Mouse (Mus musculus) kidney, adult 10 weeks (tissue): ENCODE measurements around the gene Map7d1. TPM values are rescaled to one million over a fixed set of nuclear protein-coding genes. Genes with fewer than 3 reads are reported as not detected.

Experiments used
- polyA plus RNA-seq: library from polyadenylated mRNA; stranded (reverse); fragments of 350-450 nt; fragmentation: Illumina TruSeq; extraction: RNeasy Lipid Tissue Mini Kit (QIAGEN cat#74804); gene quantifications from one replicate; pipeline ENCODE4 v1.2.3, GENCODE M21; 2014; ENCODE audit warnings: low read depth, low replicate concordance

The Map7d1 gene
- polyA plus RNA-seq = 1.0 TPM

GRCm38 (mm10) chr4:126256131-126256791, at the start of gene Map7d1:
Gene Map7d1, minus strand, starts transcription at chr4:126256343.

GRCm38 (mm10) chr4:126286492-126286891, 30.3 kb upstream of the Map7d1 start, which contains the start of gene Col8a2:
Gene Col8a2, plus strand, starts transcription at chr4:126286793.

GRCm38 (mm10) chr4:126262119-126262807, 6.1 kb upstream of the Map7d1 start, which contains the start of gene Trappc3:
Gene Trappc3, plus strand, starts transcription at chr4:126262325.

GRCm38 (mm10) chr4:126202303-126203181, 53.6 kb downstream of the Map7d1 start, which contains the start of gene Thrap3:
Gene Thrap3, minus strand, starts transcription at chr4:126202760.

Other genes with a start within 250 kb of the Map7d1 start
- gene Csf3r, start 231.8 kb downstream of the Map7d1 start, polyA plus RNA-seq = not detected
- 106 TPM for gene Mrps15, start 209.4 kb downstream of the Map7d1 start, polyA plus RNA-seq
- 0.93 TPM for gene Oscp1, start 197.8 kb downstream of the Map7d1 start, polyA plus RNA-seq
- 3.7 TPM for gene Lsm10, start 159.7 kb downstream of the Map7d1 start, polyA plus RNA-seq
- gene Stk40, start 152.4 kb downstream of the Map7d1 start, polyA plus RNA-seq = 2.8 TPM
- 0.32 TPM for gene Eva1b, start 108.6 kb downstream of the Map7d1 start, polyA plus RNA-seq
- 0.81 TPM for gene Sh3d21, start 92.9 kb downstream of the Map7d1 start, polyA plus RNA-seq
- 109 TPM for gene Thrap3, start 53.6 kb downstream of the Map7d1 start, polyA plus RNA-seq
- gene Trappc3, start 6.0 kb upstream of the Map7d1 start, polyA plus RNA-seq = 45.3 TPM
- gene Col8a2, start 30.4 kb upstream of the Map7d1 start, polyA plus RNA-seq = 0.16 TPM
- gene Adprhl2, start 65.4 kb upstream of the Map7d1 start, polyA plus RNA-seq = not detected
- gene Tekt2, start 69.3 kb upstream of the Map7d1 start, polyA plus RNA-seq = not detected
- 8.6 TPM for gene Ago3, start 173.2 kb upstream of the Map7d1 start, polyA plus RNA-seq
- gene Ago1, start 212.2 kb upstream of the Map7d1 start, polyA plus RNA-seq = 14.5 TPM